Mouse (Mus musculus): ENCODE results near the gene Ube2cbp. TPM values are rescaled to one million over a fixed set of nuclear protein-coding genes. Genes with fewer than 3 reads are reported as not detected.
A peak's percentile ranks its signal among the peaks of the same experiment; 100 is the strongest.

Gene Ube2cbp
- polyA plus RNA-seq, 1 experiment from 2014 or later = 6.1 TPM

DNA sequence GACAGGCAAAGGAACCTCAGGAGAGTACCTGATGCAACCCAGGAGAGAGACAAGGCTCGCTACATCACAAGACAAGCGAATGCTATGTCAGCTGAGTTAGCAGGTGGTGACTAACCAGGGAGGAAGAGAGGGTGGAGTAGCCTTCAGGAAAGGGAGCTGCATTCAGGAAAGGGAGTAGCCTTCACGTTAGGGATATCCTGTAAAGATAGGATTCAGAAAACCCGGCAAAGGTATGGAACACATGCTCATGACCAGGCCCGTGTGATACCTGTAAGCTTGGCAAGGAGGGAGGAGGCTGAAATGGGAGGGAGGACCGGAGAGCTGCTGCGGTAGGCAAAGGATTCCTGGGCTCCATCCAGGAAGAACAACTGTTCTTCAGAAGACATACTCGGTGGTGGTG is 17.3 kb downstream of the Ube2cbp start:
- Histone ChIP-seq H3K4me1 (replicated peaks; ENCODE audit: control insufficient read depth, insufficient read depth, low read length) (no peaks in the 10 kb centered on the region), H3K9me3 (ENCODE audit: control insufficient read depth, low read length) (no peaks in the 10 kb centered on the region), H3K4me2 (replicated peaks; ENCODE audit: low read depth, low read length) (no peak overlapping the region), H3K27ac (ENCODE audit: low read depth, low read length) (no peak overlapping the region), H3K36me3 (ENCODE audit: control insufficient read depth, insufficient read depth, low read length) (no peaks in the 10 kb centered on the region), H3K27me3 (ENCODE audit: control insufficient read depth, insufficient read depth, low read length) (no peaks in the 10 kb centered on the region), H3K4me3 (ENCODE audit: low read depth, low read length) (no peak overlapping the region), H3K9ac (ENCODE audit: low read depth, low read length) (no peak overlapping the region)
- DNase-seq (ENCODE audit: low spot score) = no peak
- WGBS = 89% methylated on average over 8 of the region's 8 CpGs
- ATAC-seq (ENCODE audit: low FRiP score) = no peak

- 90% methylated on average over 7 of the region's 7 CpGs for WGBS
These were observed 17.9 kb downstream of the Ube2cbp start for GRCm38 (mm10) chr9:86446847-86447246.

DNA sequence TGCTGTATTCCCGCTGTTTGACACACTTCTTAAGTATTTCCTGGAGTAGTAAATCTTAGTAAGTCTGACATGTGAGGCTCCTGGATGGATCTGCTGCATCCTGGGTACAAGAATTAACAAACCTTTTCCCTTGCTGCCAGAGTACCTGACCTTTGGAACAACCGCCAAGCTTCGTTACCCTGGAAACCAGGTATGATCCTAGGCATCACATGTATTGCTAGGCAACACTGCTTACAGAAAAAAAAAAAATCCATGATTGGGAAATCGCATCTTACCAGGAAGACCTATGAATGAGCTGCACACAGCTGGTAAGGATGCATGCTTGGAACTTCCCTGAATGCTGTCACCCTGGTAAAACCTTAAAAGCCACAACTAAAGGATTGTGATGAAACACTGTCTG is 22.5 kb downstream of the Ube2cbp start:
- 89% methylated on average over 4 of the region's 4 CpGs for WGBS
- Histone ChIP-seq H3K9me3 (ENCODE audit: control insufficient read depth, low read length) (no peaks in the 10 kb centered on the region), H3K4me1 (replicated peaks; ENCODE audit: control insufficient read depth, insufficient read depth, low read length) (no peaks in the 10 kb centered on the region), H3K9ac (ENCODE audit: low read depth, low read length) (no peak overlapping the region), H3K4me2 (replicated peaks; ENCODE audit: low read depth, low read length) (no peak overlapping the region), H3K27me3 (ENCODE audit: control insufficient read depth, insufficient read depth, low read length) (no peaks in the 10 kb centered on the region), H3K36me3 (ENCODE audit: control insufficient read depth, insufficient read depth, low read length) (no peaks in the 10 kb centered on the region), H3K4me3 (ENCODE audit: low read depth, low read length) (no peak overlapping the region), H3K27ac (ENCODE audit: low read depth, low read length) (no peak overlapping the region)
- ATAC-seq (ENCODE audit: low FRiP score) = no peak
- DNase-seq (ENCODE audit: low spot score) = no peak

More at GRCm38 (mm10) chr9:86446847-86447246, 17.9 kb downstream of the Ube2cbp start:
- Histone ChIP-seq H3K4me2 (replicated peaks; ENCODE audit: low read depth, low read length) (no peak overlapping the region), H3K9me3 (ENCODE audit: control insufficient read depth, low read length) (no peaks in the 10 kb centered on the region), H3K27ac (ENCODE audit: low read depth, low read length) (no peak overlapping the region), H3K9ac (ENCODE audit: low read depth, low read length) (no peak overlapping the region), H3K36me3 (ENCODE audit: control insufficient read depth, insufficient read depth, low read length) (no peaks in the 10 kb centered on the region), H3K4me3 (ENCODE audit: low read depth, low read length) (no peak overlapping the region), H3K27me3 (ENCODE audit: control insufficient read depth, insufficient read depth, low read length) (no peaks in the 10 kb centered on the region), H3K4me1 (replicated peaks; ENCODE audit: control insufficient read depth, insufficient read depth, low read length) (no peaks in the 10 kb centered on the region)
- no peak for DNase-seq (ENCODE audit: low spot score)
- ATAC-seq (ENCODE audit: low FRiP score) = no peak

DNA sequence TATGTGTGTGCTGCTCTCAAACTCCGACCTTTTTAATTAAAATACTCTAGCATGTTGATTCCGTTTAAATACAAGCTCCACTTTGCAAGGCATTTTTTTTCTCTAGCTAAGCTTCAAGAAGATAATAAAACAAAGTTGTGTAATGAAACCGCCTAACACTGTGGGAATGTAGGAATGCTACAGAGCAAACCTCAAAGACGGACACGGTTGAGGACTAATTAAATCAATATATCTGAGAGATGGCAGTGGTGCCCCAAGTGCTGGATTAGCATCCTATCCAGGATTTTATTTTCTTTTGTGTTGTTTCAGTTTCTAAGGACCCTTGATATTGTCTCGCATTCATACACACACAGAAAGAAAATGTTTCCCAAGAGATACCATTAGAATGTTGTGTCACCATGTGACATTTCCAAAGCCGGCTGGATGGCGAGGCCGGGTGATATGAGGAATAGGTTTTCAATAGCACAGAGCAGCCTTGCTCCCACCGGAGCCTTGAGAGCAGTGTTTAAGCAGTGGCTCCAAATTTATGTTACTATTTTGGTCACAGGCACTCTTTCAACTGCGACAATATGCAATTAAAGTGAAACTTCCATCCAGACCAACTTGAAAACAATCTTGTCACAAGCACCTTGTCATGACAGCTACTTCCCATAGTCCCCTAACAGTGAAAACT is 26.3 kb downstream of the Ube2cbp start:
- peak; percentile 45; the same call in 1 of the 2 replicates for ATAC-seq (ENCODE audit: low FRiP score)
- H3K4me1 ChIP-seq (replicated peaks; ENCODE audit: control insufficient read depth, insufficient read depth, low read length) = no peaks in the 10 kb centered on the region
- no peak for DNase-seq (ENCODE audit: low spot score)
- H3K4me3 ChIP-seq (ENCODE audit: low read depth, low read length) = no peak overlapping the region
- no peaks in the 10 kb centered on the region for H3K36me3 ChIP-seq (ENCODE audit: control insufficient read depth, insufficient read depth, low read length)
- no peak overlapping the region for H3K4me2 ChIP-seq (replicated peaks; ENCODE audit: low read depth, low read length)
- H3K27ac ChIP-seq (ENCODE audit: low read depth, low read length) = no peak overlapping the region
- no peaks in the 10 kb centered on the region for H3K27me3 ChIP-seq (ENCODE audit: control insufficient read depth, insufficient read depth, low read length)
- no peaks in the 10 kb centered on the region for H3K9me3 ChIP-seq (ENCODE audit: control insufficient read depth, low read length)
- WGBS = 76% methylated on average over 11 of the region's 11 CpGs
- H3K9ac ChIP-seq (ENCODE audit: low read depth, low read length) = no peak overlapping the region

DNA sequence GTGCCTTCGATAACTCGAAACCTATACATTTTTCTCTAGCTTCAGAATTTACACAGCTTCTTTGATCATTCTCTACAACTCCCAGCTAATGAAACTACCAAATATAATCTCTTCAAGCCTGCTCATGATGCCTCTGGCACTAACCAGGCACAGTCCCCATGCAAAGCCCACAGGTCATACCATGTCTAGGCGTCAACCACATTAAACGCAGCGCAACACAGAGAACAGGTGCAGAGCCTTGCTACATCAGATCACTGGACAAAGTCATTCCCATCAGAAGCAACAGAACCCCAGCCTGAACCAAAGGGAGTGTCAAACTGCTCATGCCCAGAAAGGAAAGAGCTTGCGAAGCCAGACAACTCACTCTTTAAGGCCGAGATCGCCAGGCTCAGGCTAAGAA is 28.1 kb downstream of the Ube2cbp start:
- Histone ChIP-seq H3K4me3 (ENCODE audit: low read depth, low read length) (no peak overlapping the region), H3K36me3 (ENCODE audit: control insufficient read depth, insufficient read depth, low read length) (no peaks in the 10 kb centered on the region), H3K9me3 (ENCODE audit: control insufficient read depth, low read length) (no peaks in the 10 kb centered on the region), H3K9ac (ENCODE audit: low read depth, low read length) (no peak overlapping the region), H3K4me2 (replicated peaks; ENCODE audit: low read depth, low read length) (no peak overlapping the region), H3K27me3 (ENCODE audit: control insufficient read depth, insufficient read depth, low read length) (no peaks in the 10 kb centered on the region), H3K27ac (ENCODE audit: low read depth, low read length) (no peak overlapping the region), H3K4me1 (replicated peaks; ENCODE audit: control insufficient read depth, insufficient read depth, low read length) (no peaks in the 10 kb centered on the region)
- DNase-seq (ENCODE audit: low spot score) (no peak), ATAC-seq (ENCODE audit: low FRiP score) (no peak)
- 96% methylated on average over 8 of the region's 8 CpGs for WGBS

- Histone ChIP-seq H3K9ac (ENCODE audit: low read depth, low read length) (no peak overlapping the region), H3K36me3 (ENCODE audit: control insufficient read depth, insufficient read depth, low read length) (no peaks in the 10 kb centered on the region), H3K27me3 (ENCODE audit: control insufficient read depth, insufficient read depth, low read length) (no peaks in the 10 kb centered on the region), H3K4me3 (ENCODE audit: low read depth, low read length) (no peak overlapping the region), H3K27ac (ENCODE audit: low read depth, low read length) (no peak overlapping the region), H3K4me2 (replicated peaks; ENCODE audit: low read depth, low read length) (no peak overlapping the region), H3K9me3 (ENCODE audit: control insufficient read depth, low read length) (no peaks in the 10 kb centered on the region), H3K4me1 (replicated peaks; ENCODE audit: control insufficient read depth, insufficient read depth, low read length) (no peaks in the 10 kb centered on the region)
- 92% methylated on average over 3 of the region's 3 CpGs for WGBS
- ATAC-seq (ENCODE audit: low FRiP score) (no peak), DNase-seq (ENCODE audit: low spot score) (no peak)
These were observed 29.2 kb downstream of the Ube2cbp start for GRCm38 (mm10) chr9:86435510-86435909.

DNA sequence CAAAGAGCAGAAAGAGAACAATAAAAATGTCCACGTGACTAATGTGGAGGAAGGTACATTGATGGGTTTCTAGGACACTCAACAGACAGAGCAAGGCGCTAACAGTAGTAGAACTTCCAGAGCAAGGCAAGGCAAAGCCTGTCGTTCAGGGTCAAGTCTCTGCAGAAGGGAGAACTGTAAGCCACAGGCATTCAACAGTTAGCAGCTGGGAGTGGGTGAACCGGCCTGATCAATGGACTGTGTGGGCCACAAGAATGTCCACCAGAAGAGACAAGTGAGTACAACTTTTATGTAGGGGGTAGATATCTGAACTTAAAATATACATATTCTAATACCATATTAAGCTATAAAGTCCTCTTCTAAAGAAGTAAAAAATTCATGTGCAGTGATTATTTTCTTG is 41.4 kb downstream of the Ube2cbp start:
- Histone ChIP-seq H3K9me3 (ENCODE audit: control insufficient read depth, low read length) (no peaks in the 10 kb centered on the region), H3K9ac (ENCODE audit: low read depth, low read length) (no peak overlapping the region), H3K27ac (ENCODE audit: low read depth, low read length) (no peak overlapping the region), H3K36me3 (ENCODE audit: control insufficient read depth, insufficient read depth, low read length) (no peaks in the 10 kb centered on the region), H3K4me2 (replicated peaks; ENCODE audit: low read depth, low read length) (no peak overlapping the region), H3K4me1 (replicated peaks; ENCODE audit: control insufficient read depth, insufficient read depth, low read length) (no peaks in the 10 kb centered on the region), H3K4me3 (ENCODE audit: low read depth, low read length) (no peak overlapping the region), H3K27me3 (ENCODE audit: control insufficient read depth, insufficient read depth, low read length) (no peaks in the 10 kb centered on the region)
- ATAC-seq (ENCODE audit: low FRiP score) = no peak
- 87% methylated on average over 4 of the region's 4 CpGs for WGBS
- no peak for DNase-seq (ENCODE audit: low spot score)

DNA sequence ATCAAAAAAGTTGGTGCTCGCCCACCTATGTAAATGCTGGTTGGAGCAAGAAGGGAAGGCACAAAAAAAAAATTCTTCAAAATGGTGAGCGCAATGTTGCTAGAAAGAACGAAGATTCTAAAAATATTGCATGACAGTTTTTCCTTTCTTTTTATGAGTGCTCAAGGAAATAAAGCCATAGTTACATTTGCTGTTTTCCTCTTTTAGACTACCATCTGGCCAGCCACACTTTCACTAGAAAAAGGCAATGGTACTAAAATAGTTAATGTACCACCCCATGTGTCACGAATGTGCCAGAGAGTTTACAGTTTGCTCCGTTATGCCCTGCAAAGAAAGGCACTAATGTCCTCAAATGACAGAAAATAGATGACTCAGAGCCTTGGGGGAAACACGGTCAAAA is 45.4 kb downstream of the Ube2cbp start:
- Histone ChIP-seq H3K9ac (ENCODE audit: low read depth, low read length) (no peak overlapping the region), H3K4me1 (replicated peaks; ENCODE audit: control insufficient read depth, insufficient read depth, low read length) (no peaks in the 10 kb centered on the region), H3K27me3 (ENCODE audit: control insufficient read depth, insufficient read depth, low read length) (no peaks in the 10 kb centered on the region), H3K36me3 (ENCODE audit: control insufficient read depth, insufficient read depth, low read length) (no peaks in the 10 kb centered on the region), H3K9me3 (ENCODE audit: control insufficient read depth, low read length) (no peaks in the 10 kb centered on the region), H3K4me2 (replicated peaks; ENCODE audit: low read depth, low read length) (no peak overlapping the region), H3K27ac (ENCODE audit: low read depth, low read length) (no peak overlapping the region), H3K4me3 (ENCODE audit: low read depth, low read length) (no peak overlapping the region)
- no peak for ATAC-seq (ENCODE audit: low FRiP score)
- DNase-seq (ENCODE audit: low spot score) = no peak
- WGBS = 90% methylated on average over 6 of the region's 6 CpGs

DNA sequence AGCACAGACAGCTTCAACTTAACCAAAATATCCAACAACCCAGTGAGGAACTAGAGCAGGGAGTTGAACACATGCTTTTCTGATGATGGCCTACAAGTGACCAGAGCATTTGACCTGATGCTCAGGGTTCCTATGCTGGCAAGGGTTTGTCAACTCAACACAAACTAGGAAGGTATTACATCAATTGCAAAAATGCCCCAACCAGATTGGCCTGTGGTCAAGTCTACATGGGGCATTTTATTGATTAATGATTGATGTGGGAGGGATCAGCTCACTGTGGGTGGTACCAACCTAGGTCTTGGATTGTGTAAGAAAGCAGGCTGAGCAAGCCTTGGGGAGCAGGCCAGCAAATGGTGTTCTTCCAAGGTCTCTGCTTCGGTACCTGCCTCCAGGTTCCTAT is 46.8 kb downstream of the Ube2cbp start:
- Histone ChIP-seq H3K4me3 (ENCODE audit: low read depth, low read length) (no peak overlapping the region), H3K27ac (ENCODE audit: low read depth, low read length) (no peak overlapping the region), H3K4me2 (replicated peaks; ENCODE audit: low read depth, low read length) (no peak overlapping the region), H3K27me3 (ENCODE audit: control insufficient read depth, insufficient read depth, low read length) (no peaks in the 10 kb centered on the region), H3K4me1 (replicated peaks; ENCODE audit: control insufficient read depth, insufficient read depth, low read length) (no peaks in the 10 kb centered on the region), H3K9ac (ENCODE audit: low read depth, low read length) (no peak overlapping the region), H3K36me3 (ENCODE audit: control insufficient read depth, insufficient read depth, low read length) (no peaks in the 10 kb centered on the region), H3K9me3 (ENCODE audit: control insufficient read depth, low read length) (no peaks in the 10 kb centered on the region)
- ATAC-seq (ENCODE audit: low FRiP score) = no peak
- WGBS = 95% methylated on average over 1 of the region's 1 CpGs
- DNase-seq (ENCODE audit: low spot score) = no peak
